Mouse (Mus musculus) c-Kit-positive CD71-positive TER-119-positive erythroid progenitor cells, embryonic 14.5 days (primary cell): ENCODE results near the gene Ppp1r27.
"Not testable (repeated sequence)": the region's sequence is repeated elsewhere in the genome, so short reads cannot be mapped to it uniquely, and the experiment has no call there.

Source experiments
- DNase-seq: peaks from one replicate; pipeline ENCODE4 v3.0.0-alpha.2; 2013; ENCODE audit warnings: low spot score

The Ppp1r27 gene

GRCm38 (mm10) chr11:120550810-120551440, at the start of gene Ppp1r27:
TSS of gene Ppp1r27 (minus strand) at chr11:120551132.
- DNase-seq: no peak

- DNase-seq: no peak
These were observed 49.8 kb upstream of the Ppp1r27 start for GRCm38 (mm10) chr11:120600716-120601115.

- no peak for DNase-seq
These were observed 48.1 kb upstream of the Ppp1r27 start for GRCm38 (mm10) chr11:120598990-120599549.

GRCm38 (mm10) chr11:120598283-120598989, 47.5 kb upstream of the Ppp1r27 start, which contains the start of the genes Alyref and Anapc11:
TSS of gene Alyref (minus strand) at chr11:120598365.
TSS of gene Anapc11 (plus strand) at chr11:120598421.
- DNase-seq: peak; percentile 93

GRCm38 (mm10) chr11:120597240-120598235, 46.6 kb upstream of the Ppp1r27 start:
- DNase-seq: no peak

- DNase-seq: no peak
These were observed 37.6 kb upstream of the Ppp1r27 start for GRCm38 (mm10) chr11:120588531-120588930.

GRCm38 (mm10) chr11:120583937-120584336, 33.0 kb upstream of the Ppp1r27 start:
- DNase-seq: no peak

GRCm38 (mm10) chr11:120582982-120583293, 32.0 kb upstream of the Ppp1r27 start:
- DNase-seq: not testable (repeated sequence)

GRCm38 (mm10) chr11:120582268-120582981, 31.5 kb upstream of the Ppp1r27 start:
- peak; percentile 72 for DNase-seq

GRCm38 (mm10) chr11:120581490-120582267, 30.7 kb upstream of the Ppp1r27 start, which contains the start of gene Arhgdia:
TSS of gene Arhgdia (minus strand) at chr11:120581624.
- peak; percentile 70 for DNase-seq

GRCm38 (mm10) chr11:120580871-120581331, 30.0 kb upstream of the Ppp1r27 start:
- DNase-seq: no peak

- DNase-seq: no peak
These were observed 29.3 kb upstream of the Ppp1r27 start for GRCm38 (mm10) chr11:120580190-120580589.

- DNase-seq: peak; percentile 75
These were observed 28.6 kb upstream of the Ppp1r27 start for GRCm38 (mm10) chr11:120579316-120580107.

GRCm38 (mm10) chr11:120578694-120579243, 27.8 kb upstream of the Ppp1r27 start:
- DNase-seq: no peak

GRCm38 (mm10) chr11:120578024-120578693, 27.2 kb upstream of the Ppp1r27 start:
- no peak for DNase-seq

- DNase-seq: no peak
These were observed 26.5 kb upstream of the Ppp1r27 start for GRCm38 (mm10) chr11:120577211-120578023.

GRCm38 (mm10) chr11:120576365-120576981, 25.5 kb upstream of the Ppp1r27 start:
- DNase-seq: no peak
